Mouse (Mus musculus) intestine, embryonic 15.5 days (tissue): ENCODE data around the gene Tll1. TPM values are rescaled to one million over a fixed set of nuclear protein-coding genes. Genes with fewer than 3 reads are reported as not detected.

ENCODE experiments used
- ATAC-seq: fragments of 200-750 bp; cut with Nextera tagmentation; 2 replicates; pipeline ENCODE4 v1.8.0; 2017; ENCODE audit warnings: moderate TSS enrichment, moderate library complexity
- H3K27ac ChIP-seq: fragments of 300-500 bp; sonication (generic); 2 replicates; pipeline ENCODE4 v1.5.1; 2015; ENCODE audit warnings: mild to moderate bottlenecking, inconsistent platforms
- H3K27me3 ChIP-seq: fragments of 300-500 bp; sonication (generic); replicated peaks from 2 replicates; pipeline ENCODE4 v1.6.1; 2015; ENCODE audit warnings: inconsistent platforms
- H3K36me3 ChIP-seq: fragments of 300-500 bp; sonication (generic); 2 replicates; pipeline ENCODE4 v1.6.1; 2015; ENCODE audit warnings: inconsistent platforms
- H3K4me1 ChIP-seq: fragments of 300-500 bp; sonication (generic); replicated peaks from 2 replicates; pipeline ENCODE4 v1.6.1; 2015; ENCODE audit warnings: inconsistent platforms
- H3K4me2 ChIP-seq: fragments of 300-500 bp; sonication (generic); replicated peaks from 2 replicates; pipeline ENCODE4 v1.6.1; 2015; ENCODE audit warnings: mild to moderate bottlenecking, inconsistent platforms
- H3K4me3 ChIP-seq: fragments of 300-500 bp; sonication (generic); replicated peaks from 2 replicates; pipeline ENCODE4 v1.5.1; 2015; ENCODE audit warnings: inconsistent platforms
- H3K9ac ChIP-seq: fragments of 300-500 bp; sonication (generic); 2 replicates; pipeline ENCODE4 v1.6.1; 2015; ENCODE audit warnings: inconsistent platforms
- H3K9me3 ChIP-seq: fragments of 300-500 bp; sonication (generic); 2 replicates; pipeline ENCODE4 v1.6.1; 2016; ENCODE audit warnings: inconsistent platforms
- WGBS: fragments of 180-500 bp; shearing (Covaris S2); methylation state at CpG from one replicate; pipeline ENCODE4 v1.1.7; 2015; 5-methylcytosine and 5-hydroxymethylcytosine counted together
- polyA plus RNA-seq: library from polyadenylated mRNA; unstranded; fragments of >200 nt; fragmentation: Nextera tagmentation; extraction: Ambion mirVana; gene quantifications from 2 replicates; pipeline ENCODE4 v1.2.1, GENCODE M21; 2015

Tll1 gene
- polyA plus RNA-seq, 1 experiment from 2014 or later = 1.1 TPM

DNA sequence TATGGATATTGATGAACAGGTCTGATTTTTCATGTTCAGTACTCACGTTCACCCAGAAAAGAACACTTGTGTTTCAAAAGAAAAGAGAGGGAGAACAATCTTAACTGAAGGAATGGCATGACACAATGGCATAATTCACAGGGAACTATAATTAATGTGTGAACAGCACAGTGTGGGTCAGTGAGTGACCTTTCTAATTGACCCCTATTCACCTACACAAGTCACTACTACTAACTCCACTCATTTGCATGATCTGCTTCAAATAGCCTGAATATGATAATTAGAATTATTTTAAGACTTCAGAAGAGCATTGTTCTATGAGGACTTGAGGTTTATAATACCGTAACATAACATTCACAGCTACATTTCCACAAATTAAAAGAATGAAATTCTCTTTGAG, 18.2 kb downstream of the Tll1 start:
- Histone ChIP-seq H3K9ac (no peak overlapping the region), H3K4me1 (no peaks in the 10 kb centered on the region), H3K27me3 (no peaks in the 10 kb centered on the region), H3K4me2 (no peak overlapping the region), H3K27ac (no peak overlapping the region), H3K4me3 (no peak overlapping the region), H3K36me3 (no peaks in the 10 kb centered on the region), H3K9me3 (no peaks in the 10 kb centered on the region)
- WGBS = 73% methylated on average over 2 of the region's 2 CpGs
- ATAC-seq = no peak

DNA sequence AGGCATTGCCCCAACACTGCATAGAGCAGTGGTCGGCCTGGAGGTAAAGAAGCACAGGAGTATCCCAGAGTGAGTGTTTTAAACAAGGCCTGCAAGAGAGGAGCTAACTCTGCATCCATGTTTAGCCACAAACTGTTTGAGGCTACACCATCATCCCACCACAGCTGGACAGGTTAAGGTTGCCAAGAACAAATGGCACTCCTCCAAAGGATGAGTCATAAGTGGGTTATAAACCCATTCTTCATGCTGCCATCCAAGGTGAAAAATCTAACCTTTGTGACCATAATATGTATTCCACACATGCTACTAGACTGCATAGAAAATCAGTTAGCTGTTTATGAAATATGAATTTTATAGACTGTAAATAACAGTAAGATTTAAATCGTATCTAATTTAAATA, 29.1 kb downstream of the Tll1 start:
- H3K4me1 ChIP-seq = no peaks in the 10 kb centered on the region
- no peaks in the 10 kb centered on the region for H3K36me3 ChIP-seq
- H3K27me3 ChIP-seq = no peaks in the 10 kb centered on the region
- no peak overlapping the region for H3K9ac ChIP-seq
- H3K27ac ChIP-seq = no peak overlapping the region
- H3K9me3 ChIP-seq = no peaks in the 10 kb centered on the region
- 90% methylated on average over 2 of the region's 2 CpGs for WGBS
- H3K4me3 ChIP-seq = no peak overlapping the region
- no peak overlapping the region for H3K4me2 ChIP-seq
- ATAC-seq = no peak

DNA sequence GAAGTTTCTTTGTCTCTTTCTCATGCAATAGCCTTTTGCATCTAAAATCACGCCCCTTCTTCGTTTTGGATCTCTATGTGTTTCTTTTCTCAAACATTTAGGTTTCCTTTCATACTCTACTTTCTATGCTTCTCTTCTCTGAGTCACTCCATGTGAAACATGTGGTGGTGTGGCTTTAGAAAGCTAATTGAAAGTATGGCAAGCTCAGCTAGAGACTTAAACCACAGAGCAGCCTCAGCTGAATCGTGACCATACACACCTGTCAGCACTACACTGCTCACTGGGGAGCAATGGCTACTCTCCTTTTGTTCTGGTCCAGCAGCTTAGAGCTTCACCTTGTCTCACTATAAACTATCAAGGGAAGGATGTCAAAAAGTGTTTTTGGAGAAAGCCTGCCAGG, 31.2 kb downstream of the Tll1 start:
- H3K4me3 ChIP-seq = no peak overlapping the region
- H3K27me3 ChIP-seq = no peaks in the 10 kb centered on the region
- no peak overlapping the region for H3K9ac ChIP-seq
- H3K4me2 ChIP-seq = no peak overlapping the region
- H3K27ac ChIP-seq = no peak overlapping the region
- WGBS = 76% methylated on average over 3 of the region's 3 CpGs
- no peak for ATAC-seq
- no peaks in the 10 kb centered on the region for H3K9me3 ChIP-seq
- H3K4me1 ChIP-seq = no peaks in the 10 kb centered on the region
- H3K36me3 ChIP-seq = no peaks in the 10 kb centered on the region

DNA sequence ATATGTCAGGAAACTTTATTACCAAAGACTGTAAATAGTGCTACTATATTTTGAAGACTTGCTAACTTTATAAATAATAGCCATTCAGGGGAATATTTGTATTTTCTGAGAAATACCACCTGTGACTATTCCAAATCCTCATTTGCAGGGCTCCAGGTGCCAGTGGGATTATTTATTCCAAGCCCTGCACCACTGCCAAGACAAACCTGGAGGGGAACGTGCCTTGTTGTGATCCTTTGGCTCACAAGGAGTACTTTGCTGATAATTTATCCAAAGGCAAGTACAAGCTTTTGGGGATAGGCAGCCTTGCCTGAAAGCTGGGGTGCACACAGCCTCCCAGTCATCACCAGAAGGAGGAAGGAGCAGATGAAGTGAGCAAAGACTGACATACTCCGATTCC, 32.3 kb downstream of the Tll1 start:
- Histone ChIP-seq H3K27ac (no peak overlapping the region), H3K4me2 (no peak overlapping the region), H3K36me3 (no peaks in the 10 kb centered on the region), H3K27me3 (no peaks in the 10 kb centered on the region), H3K4me3 (no peak overlapping the region), H3K9me3 (no peaks in the 10 kb centered on the region), H3K9ac (no peak overlapping the region), H3K4me1 (no peaks in the 10 kb centered on the region)
- WGBS = 63% methylated on average over 2 of the region's 2 CpGs
- ATAC-seq = no peak

DNA sequence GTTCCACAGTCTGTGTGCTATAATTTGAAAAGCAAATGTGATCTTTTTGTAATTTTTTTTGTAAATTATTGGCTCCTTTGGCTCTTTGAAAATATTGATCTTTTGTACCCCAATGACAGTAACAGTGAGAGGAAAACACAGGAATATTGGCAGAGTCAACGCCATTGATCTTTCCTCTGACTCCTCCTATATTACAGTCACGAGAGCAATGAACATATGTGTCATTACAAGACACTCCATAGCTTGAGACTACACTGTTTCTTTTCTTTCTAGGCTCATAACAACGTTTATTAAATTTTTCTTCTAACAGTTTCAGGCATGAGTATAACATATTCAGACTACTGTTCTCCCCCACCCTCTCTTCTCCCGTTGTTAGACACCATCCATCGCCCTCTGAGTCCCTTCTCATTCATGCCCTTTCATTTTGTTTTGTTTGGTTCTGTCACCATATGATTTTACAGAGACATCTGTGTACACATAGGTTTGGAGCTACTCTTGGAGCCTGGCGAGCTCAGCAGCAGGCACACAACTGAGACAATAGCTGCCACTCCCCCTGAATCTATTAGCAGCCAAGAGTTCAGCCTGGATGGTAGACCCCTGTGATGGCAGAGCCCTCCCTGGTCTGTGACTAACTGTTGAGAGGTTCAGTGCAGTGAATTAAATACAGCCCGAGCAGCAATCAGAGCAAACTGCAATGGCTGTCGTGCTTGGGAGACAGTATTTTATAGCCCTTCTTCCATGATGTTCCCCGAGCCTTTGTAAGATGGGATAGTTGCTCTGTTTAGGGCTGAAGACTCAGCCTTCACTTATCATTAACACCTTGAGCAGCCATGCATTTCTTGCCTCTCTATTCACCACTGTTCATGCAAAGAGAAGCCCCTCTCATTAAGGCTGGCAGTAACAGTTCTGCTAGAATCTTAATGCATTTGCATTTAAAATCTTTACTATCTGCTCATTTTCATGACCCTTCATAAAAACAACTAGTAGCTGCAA, 52.9 kb downstream of the Tll1 start:
- Histone ChIP-seq H3K4me1 (no peaks in the 10 kb centered on the region), H3K27me3 (no peaks in the 10 kb centered on the region), H3K36me3 (no peaks in the 10 kb centered on the region), H3K27ac (no peak overlapping the region), H3K4me3 (no peak overlapping the region), H3K9ac (no peak overlapping the region), H3K9me3 (no peaks in the 10 kb centered on the region), H3K4me2 (no peak overlapping the region)
- WGBS = 61% methylated on average over 9 of the region's 9 CpGs
- ATAC-seq = no peak

DNA sequence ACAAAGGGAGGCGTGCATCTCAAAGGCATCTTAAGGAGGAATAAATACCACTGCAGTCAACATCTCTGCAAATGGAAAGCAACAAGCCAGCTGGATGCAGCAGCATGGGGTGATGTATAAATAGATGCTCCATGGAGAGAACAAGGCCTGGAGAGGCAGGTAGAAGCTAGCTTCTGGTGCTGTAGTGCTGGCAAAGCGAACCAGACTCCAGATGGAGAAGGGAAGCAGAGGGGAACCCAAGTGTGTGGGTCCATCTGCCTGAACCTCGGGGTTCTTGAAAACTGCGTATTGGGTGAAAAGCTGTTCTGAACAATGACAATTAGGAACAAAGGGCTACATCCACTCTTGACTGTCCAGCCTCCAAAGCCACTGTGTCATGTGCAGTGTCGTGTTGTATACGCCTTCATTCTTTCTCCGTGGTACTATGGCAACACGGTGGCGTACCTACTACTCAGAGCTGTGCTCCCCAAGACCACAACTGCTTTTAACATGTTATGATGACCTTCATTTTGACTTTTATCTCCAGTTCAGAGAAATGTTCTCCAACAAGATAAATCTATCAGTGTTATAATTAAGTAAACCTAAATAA, 53.8 kb downstream of the Tll1 start:
- Histone ChIP-seq H3K9me3 (no peaks in the 10 kb centered on the region), H3K36me3 (no peaks in the 10 kb centered on the region), H3K27me3 (no peaks in the 10 kb centered on the region), H3K4me1 (no peaks in the 10 kb centered on the region), H3K4me2 (no peak overlapping the region), H3K27ac (no peak overlapping the region), H3K9ac (no peak overlapping the region), H3K4me3 (no peak overlapping the region)
- ATAC-seq = no peak
- WGBS = 80% methylated on average over 9 of the region's 9 CpGs

DNA sequence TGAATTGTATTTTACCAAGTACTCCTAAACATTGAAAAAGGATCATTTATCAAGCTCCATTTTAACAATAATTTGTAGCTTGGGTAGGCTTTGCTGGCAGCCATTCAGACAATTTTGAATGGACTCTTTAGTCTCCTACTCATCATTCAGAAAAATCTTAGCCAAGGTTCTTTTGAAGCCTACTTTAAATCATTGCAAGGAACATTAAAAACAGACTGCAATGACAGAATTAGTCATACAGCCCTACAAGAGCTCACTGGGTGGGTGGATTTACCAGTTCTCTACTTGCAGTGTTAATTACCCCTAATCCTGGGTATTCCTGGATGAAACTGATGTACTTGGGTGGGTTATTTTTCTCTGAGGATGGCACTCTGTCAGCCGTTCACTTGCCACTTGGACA, 69.5 kb downstream of the Tll1 start:
- H3K4me1 ChIP-seq = no peaks in the 10 kb centered on the region
- no peak overlapping the region for H3K27ac ChIP-seq
- WGBS = 71% methylated on average over 1 of the region's 1 CpGs
- H3K36me3 ChIP-seq = no peaks in the 10 kb centered on the region
- H3K4me2 ChIP-seq = no peak overlapping the region
- H3K9me3 ChIP-seq = no peaks in the 10 kb centered on the region
- ATAC-seq = no peak
- H3K27me3 ChIP-seq = no peaks in the 10 kb centered on the region
- no peak overlapping the region for H3K4me3 ChIP-seq
- H3K9ac ChIP-seq = no peak overlapping the region

DNA sequence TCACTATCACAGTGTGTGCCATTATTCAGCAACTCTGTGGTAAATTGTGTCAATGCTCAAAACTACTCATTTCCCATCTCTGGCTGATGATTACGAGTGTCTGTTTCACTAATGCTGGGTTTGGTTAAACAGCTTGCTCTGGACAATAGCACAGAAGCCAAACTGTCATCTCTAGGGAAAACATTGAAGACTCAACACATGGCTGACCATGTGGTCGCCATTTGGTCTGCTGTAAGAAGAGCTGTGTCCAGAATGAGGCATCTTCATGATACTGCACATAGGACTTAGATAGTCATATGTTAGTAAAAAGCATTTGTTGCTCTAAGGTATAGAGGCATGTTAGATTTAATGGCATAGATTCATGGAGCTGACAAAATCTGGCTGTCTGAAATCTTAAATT, 98.9 kb downstream of the Tll1 start:
- no peak overlapping the region for H3K9ac ChIP-seq
- H3K4me1 ChIP-seq = no peaks in the 10 kb centered on the region
- no peak overlapping the region for H3K27ac ChIP-seq
- no peak for ATAC-seq
- no peaks in the 10 kb centered on the region for H3K27me3 ChIP-seq
- no peak overlapping the region for H3K4me2 ChIP-seq
- no peaks in the 10 kb centered on the region for H3K36me3 ChIP-seq
- WGBS = 62% methylated on average over 2 of the region's 2 CpGs
- H3K9me3 ChIP-seq = no peaks in the 10 kb centered on the region
- no peak overlapping the region for H3K4me3 ChIP-seq

DNA sequence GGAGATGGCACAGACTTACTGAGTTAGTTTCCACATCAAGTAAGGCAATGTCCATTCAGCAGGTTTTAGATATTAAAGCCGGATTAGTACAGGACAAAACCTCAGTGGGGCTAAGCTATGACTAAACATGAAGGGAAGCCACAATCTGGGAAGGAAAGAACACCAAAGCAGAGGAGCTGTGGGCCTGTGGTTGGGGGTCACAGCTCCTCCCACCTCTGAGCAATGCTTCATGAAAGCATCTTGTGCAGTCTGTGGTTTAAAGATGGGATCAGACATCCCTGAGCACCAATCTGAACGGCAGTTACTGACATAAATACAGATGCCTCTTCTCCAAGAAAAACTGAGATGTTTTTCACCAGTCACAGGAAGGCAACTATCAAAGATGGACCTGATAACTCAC, 132.7 kb downstream of the Tll1 start:
- no peak for ATAC-seq
- H3K4me3 ChIP-seq = no peak overlapping the region
- WGBS = 61% methylated on average over 2 of the region's 2 CpGs

DNA sequence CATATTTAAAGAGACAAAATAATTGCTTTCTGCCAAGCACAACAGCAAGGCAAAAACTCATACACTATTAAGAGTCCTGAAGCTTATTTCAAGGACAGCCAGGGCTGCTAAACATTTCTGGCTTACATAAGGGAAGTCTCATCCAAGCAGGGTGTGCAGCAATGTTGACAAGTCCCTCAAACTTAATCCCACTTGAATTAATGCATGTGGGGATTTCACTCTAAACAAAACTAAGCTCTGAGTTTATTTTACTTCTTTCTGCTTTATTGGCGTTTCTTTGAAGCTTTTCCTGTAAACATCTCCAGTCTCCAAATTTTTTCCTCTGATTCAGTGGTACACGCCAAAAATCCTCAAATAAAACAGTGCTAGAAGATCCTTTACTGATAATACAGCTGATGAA, 146.2 kb downstream of the Tll1 start:
- Histone ChIP-seq H3K9ac (no peak overlapping the region), H3K4me3 (no peak overlapping the region), H3K27ac (no peak overlapping the region), H3K4me1 (no peaks in the 10 kb centered on the region), H3K36me3 (no peaks in the 10 kb centered on the region), H3K27me3 (no peaks in the 10 kb centered on the region), H3K4me2 (no peak overlapping the region), H3K9me3 (no peaks in the 10 kb centered on the region)
- WGBS = 35% methylated on average over 2 of the region's 2 CpGs
- no peak for ATAC-seq

More for the DNA sequence above, 132.7 kb downstream of the Tll1 start:
- Histone ChIP-seq H3K27me3 (no peaks in the 10 kb centered on the region), H3K36me3 (no peaks in the 10 kb centered on the region), H3K4me2 (no peak overlapping the region), H3K9me3 (no peaks in the 10 kb centered on the region), H3K27ac (no peak overlapping the region), H3K9ac (no peak overlapping the region), H3K4me1 (no peaks in the 10 kb centered on the region)

DNA sequence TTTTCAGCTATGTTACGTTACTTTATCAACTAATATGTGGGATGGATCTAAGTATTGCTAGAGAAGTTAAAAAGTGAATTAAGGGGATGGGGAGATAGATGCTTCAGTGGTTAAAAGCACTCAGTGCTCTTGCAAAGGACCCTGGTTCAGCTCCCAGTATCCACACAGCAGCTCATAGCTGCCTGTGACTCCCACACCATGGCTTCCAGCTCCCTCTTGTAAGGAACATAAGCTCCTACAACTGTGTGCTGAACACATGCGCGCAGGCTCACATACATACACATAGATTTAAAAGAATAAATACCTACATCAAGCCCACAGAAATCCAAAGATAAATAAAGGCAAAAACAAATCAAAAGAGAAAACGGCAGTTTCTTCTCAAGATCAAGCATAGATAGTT, 148.5 kb downstream of the Tll1 start:
- no peak for ATAC-seq
- 71% methylated on average over 4 of the region's 4 CpGs for WGBS

DNA sequence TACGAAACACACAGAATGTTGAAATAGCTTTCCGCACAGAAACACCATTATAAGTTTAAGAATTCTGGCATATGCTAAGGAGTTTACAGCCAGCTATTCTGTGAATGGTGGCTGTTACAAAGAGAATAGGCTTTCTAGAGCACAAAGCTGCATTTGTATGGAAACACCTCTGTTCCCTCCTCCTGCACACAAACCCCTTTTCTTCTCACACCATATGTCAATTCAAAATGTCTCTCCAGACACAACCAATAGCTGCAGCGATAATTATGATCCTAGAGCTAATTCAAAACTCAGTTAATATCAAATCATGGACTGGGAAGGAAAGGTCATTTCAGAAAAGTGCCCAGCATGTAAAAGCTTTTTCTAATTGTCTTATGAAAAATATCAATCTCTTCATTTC, 157.5 kb downstream of the Tll1 start:
- WGBS = 79% methylated on average over 3 of the region's 3 CpGs
- Histone ChIP-seq H3K9ac (no peak overlapping the region), H3K4me1 (no peaks in the 10 kb centered on the region), H3K9me3 (no peaks in the 10 kb centered on the region), H3K27ac (no peak overlapping the region), H3K27me3 (no peaks in the 10 kb centered on the region), H3K4me3 (no peak overlapping the region), H3K36me3 (no peaks in the 10 kb centered on the region), H3K4me2 (no peak overlapping the region)
- no peak for ATAC-seq

More for the DNA sequence above, 148.5 kb downstream of the Tll1 start:
- no peaks in the 10 kb centered on the region for H3K27me3 ChIP-seq
- no peak overlapping the region for H3K27ac ChIP-seq
- no peaks in the 10 kb centered on the region for H3K4me1 ChIP-seq
- H3K4me2 ChIP-seq = no peak overlapping the region
- no peaks in the 10 kb centered on the region for H3K9me3 ChIP-seq
- H3K36me3 ChIP-seq = no peaks in the 10 kb centered on the region
- no peak overlapping the region for H3K9ac ChIP-seq
- H3K4me3 ChIP-seq = no peak overlapping the region
